Mouse (Mus musculus): ENCODE results near the gene Hexb.
A peak's percentile ranks its signal among the peaks of the same experiment; 100 is the strongest.

DNA sequence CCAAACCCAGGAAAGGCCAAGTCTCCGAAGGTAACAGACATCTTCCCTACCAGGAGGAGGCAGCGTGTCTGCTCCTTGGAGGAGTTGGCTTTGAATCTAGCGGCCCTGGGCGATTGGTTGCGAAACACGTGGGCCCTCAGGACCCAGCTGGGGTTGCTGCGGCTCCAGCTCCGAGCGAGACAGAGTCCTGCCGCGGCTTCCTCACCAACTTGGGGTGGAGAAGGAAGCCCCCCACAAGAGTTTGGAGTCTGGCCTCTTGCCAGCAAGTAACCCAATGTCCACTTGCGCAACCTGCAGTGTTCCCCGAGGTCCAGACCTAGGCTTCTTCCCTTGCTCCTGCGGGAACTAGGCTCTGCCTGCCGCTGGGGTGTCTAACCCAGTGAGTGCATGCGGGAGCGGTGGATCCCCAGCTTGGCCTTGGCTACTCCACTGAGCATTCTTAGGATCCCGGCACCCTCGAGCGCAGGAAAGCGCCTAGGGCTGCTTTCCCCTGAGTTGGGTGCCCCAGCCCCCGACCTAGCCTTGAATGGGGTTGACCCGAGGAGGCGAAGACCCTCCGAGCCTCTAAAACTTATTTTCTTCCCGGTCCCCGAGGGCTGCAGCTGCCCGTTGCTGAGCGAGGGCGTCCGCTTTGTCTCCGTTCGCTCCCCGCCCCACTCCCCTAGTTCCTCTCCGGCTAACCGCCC lies 42.3 kb upstream of the Hexb start:
- TF ChIP-seq CTCF (IDR thresholded peaks at IDR 0.05; ENCODE audit: low read depth, low read length), result peak; percentile 57
- TF ChIP-seq POLR2A (IDR thresholded peaks at IDR 0.05; ENCODE audit: insufficient read depth, low read length), result no peak

Measured in ES-Bruce4 (cell line).